8 mouse cellular contexts compared by ENCODE assay signal in the genomic region with DNA sequence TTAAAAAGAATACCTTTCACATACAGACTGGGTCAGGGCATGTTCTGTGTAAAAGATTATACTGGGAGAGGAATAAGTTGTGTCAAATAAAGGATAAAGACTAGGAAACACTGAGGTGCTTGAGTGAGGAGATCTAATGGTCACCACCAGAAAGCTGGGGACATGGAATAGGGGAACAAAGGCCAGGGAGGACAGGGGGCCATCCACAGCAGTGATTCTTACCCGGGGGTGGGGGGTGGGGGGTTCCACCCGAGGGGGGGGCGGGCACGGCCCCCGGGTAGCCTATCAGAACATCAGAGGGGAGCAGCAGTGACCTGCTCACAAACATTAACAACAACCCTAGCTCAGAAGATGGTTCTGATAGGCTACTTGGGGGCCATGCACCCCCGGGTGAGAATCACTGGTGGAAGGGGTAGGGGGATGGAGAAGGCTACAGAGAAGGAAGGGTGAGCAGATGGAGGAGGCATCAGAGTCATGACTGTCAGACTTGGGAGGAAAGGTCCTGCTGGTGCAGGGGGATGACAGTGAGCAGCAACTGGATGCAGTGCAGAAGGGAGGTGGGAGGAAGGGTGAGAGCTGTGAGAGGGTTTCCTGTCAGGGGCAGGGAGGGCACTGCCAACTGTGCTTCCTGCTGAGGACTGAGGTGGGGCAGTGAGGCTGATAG.
DNase-seq lines count a peak whose midpoint lies in the region; ATAC-seq lines count a peak whose summit lies in the region.
"Not testable (repeated sequence)": the region's sequence is repeated elsewhere in the genome, so short reads cannot be mapped to it uniquely, and the experiment has no call there.

No protein-coding gene starts in this region.

- ATAC-seq in erythroid progenitor cell, adult 5-6 weeks (replicated peaks; ENCODE audit: low FRiP score, poor library complexity, severe bottlenecking) = peak; percentile 84
- peak; percentile 88 for ATAC-seq in heart, embryonic 11.5 days (replicated peaks; ENCODE audit: insufficient number of reproducible peaks, low FRiP score, low TSS enrichment)
- peak; percentile 87 for ATAC-seq in limb, embryonic 13.5 days (ENCODE audit: low FRiP score, low read depth)
- peak; percentile 78 for ATAC-seq in midbrain, embryonic 12.5 days (ENCODE audit: low FRiP score, low read depth)

- WGBS in heart, embryonic 11.5 days (ENCODE audit: insufficient replicate concordance) = 62% methylated on average over 6 of the region's 6 CpGs
- WGBS in limb, embryonic 13.5 days = 71% methylated on average over 6 of the region's 6 CpGs
- 78% methylated on average over 6 of the region's 6 CpGs for WGBS in midbrain, embryonic 12.5 days

- not testable (repeated sequence) for H3K27me3 ChIP-seq in heart, embryonic 11.5 days (ENCODE audit: control insufficient read depth, insufficient read depth, low read length); limb, embryonic 13.5 days; midbrain, embryonic 12.5 days

- H3K9me3 ChIP-seq in heart, embryonic 11.5 days (replicated peaks; ENCODE audit: control insufficient read depth, low read length); limb, embryonic 13.5 days; midbrain, embryonic 12.5 days: not testable (repeated sequence)

- H3K36me3 ChIP-seq in heart, embryonic 11.5 days (ENCODE audit: control insufficient read depth, insufficient read depth, low read length) = not testable (repeated sequence)
- peaks cover 26% of the 10 kb centered on the region for H3K36me3 ChIP-seq in limb, embryonic 13.5 days
- peaks cover 37% of the 10 kb centered on the region for H3K36me3 ChIP-seq in midbrain, embryonic 12.5 days

- not testable (repeated sequence) for H3K4me3 ChIP-seq in heart, embryonic 11.5 days (ENCODE audit: low read depth, low read length); limb, embryonic 13.5 days; midbrain, embryonic 12.5 days

- H3K27ac ChIP-seq in heart, embryonic 11.5 days (ENCODE audit: low read depth, low read length); limb, embryonic 13.5 days; midbrain, embryonic 12.5 days (replicated peaks): not testable (repeated sequence)

- peak overlapping the region; percentile 1; the same call in 1 of the 2 replicates for H3K9ac ChIP-seq in heart, embryonic 11.5 days (ENCODE audit: low read depth, low read length)
- not testable (repeated sequence) for H3K9ac ChIP-seq in limb, embryonic 13.5 days; midbrain, embryonic 12.5 days (replicated peaks)

- not testable (repeated sequence) for H3K4me1 ChIP-seq in heart, embryonic 11.5 days (ENCODE audit: control insufficient read depth, insufficient read depth, low read length); limb, embryonic 13.5 days; midbrain, embryonic 12.5 days

- H3K4me2 ChIP-seq in heart, embryonic 11.5 days; limb, embryonic 13.5 days (replicated peaks); midbrain, embryonic 12.5 days (replicated peaks): not testable (repeated sequence)

- peak; percentile 5 for DNase-seq in adrenal gland, postnatal 25 days
- DNase-seq in kidney, adult 9 months = peak; percentile 5
- DNase-seq in right cerebral cortex, postnatal 36 days (ENCODE audit: low spot score in 2 of 2) = peak; percentile 22 to 30
- peak; percentile 28 for DNase-seq in urinary bladder, postnatal 25 days (ENCODE audit: low spot score)
